Mouse (Mus musculus) liver, postnatal 0 days (tissue): ENCODE results near the gene Xpa.
A peak's percentile ranks its signal among the peaks of the same experiment; 100 is the strongest.
"Not testable (repeated sequence)": the region's sequence is repeated elsewhere in the genome, so short reads cannot be mapped to it uniquely, and the experiment has no call there.

Experiments
- CTCF ChIP-seq: sonication (generic); IDR thresholded peaks from 2 replicates; pipeline ENCODE4 v1.5.1; 2016; ENCODE audit warnings: antibody characterized with exemption, low read depth
- EP300 ChIP-seq: IDR thresholded peaks from 2 replicates; pipeline ENCODE4 v1.6.1; 2016; ENCODE audit warnings: antibody characterized with exemption, low read depth, mild to moderate bottlenecking

- peak; percentile 48 for TF ChIP-seq CTCF
- not testable (repeated sequence) for TF ChIP-seq EP300
These were observed 4.1 kb downstream of the Xpa start for GRCm38 (mm10) chr4:46192011-46192410.
